Mouse (Mus musculus): Measurements from ENCODE around the gene Megf8.
A peak's percentile ranks its signal among the peaks of the same experiment; 100 is the strongest.
"Not testable (repeated sequence)": the region's sequence is repeated elsewhere in the genome, so short reads cannot be mapped to it uniquely, and the experiment has no call there.

Gene Megf8

GRCm38 (mm10) chr7:25301063-25301462 is 15.9 kb upstream of the Megf8 start, which contains the start of gene Prr19:
Prr19 (plus strand) TSS chr7:25301411.
- DNase-seq: no peak

- no peak for DNase-seq
These were observed 13.8 kb upstream of the Megf8 start for GRCm38 (mm10) chr7:25303003-25303684.

- no peak for DNase-seq
These were observed 13.3 kb upstream of the Megf8 start for GRCm38 (mm10) chr7:25303685-25304006.

- DNase-seq: no peak
These were observed 11.5 kb upstream of the Megf8 start for GRCm38 (mm10) chr7:25305481-25305880.

- DNase-seq: peak; percentile 62
These were observed 10.9 kb upstream of the Megf8 start, which contains the start of gene Tmem145 for GRCm38 (mm10) chr7:25305956-25306613. Tmem145 (plus strand) TSS chr7:25306106.

GRCm38 (mm10) chr7:25306614-25306996 is 10.4 kb upstream of the Megf8 start:
- no peak for DNase-seq

- DNase-seq: no peak
These were observed 8.2 kb upstream of the Megf8 start for GRCm38 (mm10) chr7:25308702-25309318.

GRCm38 (mm10) chr7:25309425-25309824 is 7.5 kb upstream of the Megf8 start:
- DNase-seq: no peak

- DNase-seq: no peak
These were observed 5.8 kb upstream of the Megf8 start for GRCm38 (mm10) chr7:25311193-25311592.

GRCm38 (mm10) chr7:25313325-25313724 is 3.6 kb upstream of the Megf8 start:
- no peak for DNase-seq

- no peak for DNase-seq
These were observed 2.2 kb upstream of the Megf8 start for GRCm38 (mm10) chr7:25314606-25315305.

- peak; percentile 29 for DNase-seq
These were observed 1.5 kb upstream of the Megf8 start for GRCm38 (mm10) chr7:25315306-25316041.

GRCm38 (mm10) chr7:25317446-25317999 is 559 bp downstream of the Megf8 start:
- DNase-seq: peak; percentile 23

GRCm38 (mm10) chr7:25322058-25322484 is 5.1 kb downstream of the Megf8 start:
- DNase-seq: peak; percentile 50

- DNase-seq: no peak
These were observed 6.3 kb downstream of the Megf8 start for GRCm38 (mm10) chr7:25323219-25323618.

- DNase-seq: not testable (repeated sequence)
These were observed 8.5 kb downstream of the Megf8 start for GRCm38 (mm10) chr7:25325431-25325830.

GRCm38 (mm10) chr7:25326233-25326632 is 9.3 kb downstream of the Megf8 start:
- DNase-seq: peak; percentile 19

GRCm38 (mm10) chr7:25333596-25334307 is 16.8 kb downstream of the Megf8 start:
- DNase-seq: peak; percentile 83

GRCm38 (mm10) chr7:25334472-25334871 is 17.5 kb downstream of the Megf8 start:
- no peak for DNase-seq

- DNase-seq: no peak
These were observed 22.4 kb downstream of the Megf8 start for GRCm38 (mm10) chr7:25339329-25339728.

- DNase-seq: no peak
These were observed 24.2 kb downstream of the Megf8 start for GRCm38 (mm10) chr7:25341000-25341784.
